Mouse (Mus musculus): ENCODE results near the gene F11.

DNA sequence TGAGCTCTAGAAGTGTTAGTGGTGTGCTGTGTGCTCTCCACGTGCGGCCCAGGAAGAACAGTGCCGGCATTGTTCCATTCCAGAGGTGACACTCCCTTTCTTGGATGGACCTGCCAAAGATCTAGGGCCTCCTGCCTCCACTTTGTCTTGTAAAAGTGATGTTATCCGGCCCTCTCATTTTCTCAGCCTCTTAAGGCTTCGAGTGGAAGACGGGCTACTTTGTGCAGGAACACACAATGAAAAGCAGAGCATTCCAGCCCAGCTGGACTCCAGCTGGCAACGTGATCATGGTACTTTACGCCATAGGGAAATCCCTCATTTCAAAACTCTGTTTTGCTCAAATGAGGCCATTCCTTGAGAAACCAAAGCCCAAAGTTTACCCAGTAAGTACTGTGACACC is 5.2 kb upstream of the F11 start:
- TF ChIP-seq CTCF (IDR thresholded peaks at IDR 0.05; ENCODE audit: control insufficient read depth, insufficient read depth, insufficient read length) (no peak), MYOD1 (IDR thresholded peaks at IDR 0.05; ENCODE audit: control insufficient read depth, insufficient read length, low read depth) (no peak), USF1 (IDR thresholded peaks at IDR 0.05; ENCODE audit: low read depth) (no peak), CEBPB (IDR thresholded peaks at IDR 0.05; ENCODE audit: low read depth) (no peak), MAX (IDR thresholded peaks at IDR 0.05) (no peak), MYOG (IDR thresholded peaks at IDR 0.05; ENCODE audit: control insufficient read depth, extremely low read depth, insufficient read length) (no peak)

All from C2C12 (cell line).